In the genomic region with DNA sequence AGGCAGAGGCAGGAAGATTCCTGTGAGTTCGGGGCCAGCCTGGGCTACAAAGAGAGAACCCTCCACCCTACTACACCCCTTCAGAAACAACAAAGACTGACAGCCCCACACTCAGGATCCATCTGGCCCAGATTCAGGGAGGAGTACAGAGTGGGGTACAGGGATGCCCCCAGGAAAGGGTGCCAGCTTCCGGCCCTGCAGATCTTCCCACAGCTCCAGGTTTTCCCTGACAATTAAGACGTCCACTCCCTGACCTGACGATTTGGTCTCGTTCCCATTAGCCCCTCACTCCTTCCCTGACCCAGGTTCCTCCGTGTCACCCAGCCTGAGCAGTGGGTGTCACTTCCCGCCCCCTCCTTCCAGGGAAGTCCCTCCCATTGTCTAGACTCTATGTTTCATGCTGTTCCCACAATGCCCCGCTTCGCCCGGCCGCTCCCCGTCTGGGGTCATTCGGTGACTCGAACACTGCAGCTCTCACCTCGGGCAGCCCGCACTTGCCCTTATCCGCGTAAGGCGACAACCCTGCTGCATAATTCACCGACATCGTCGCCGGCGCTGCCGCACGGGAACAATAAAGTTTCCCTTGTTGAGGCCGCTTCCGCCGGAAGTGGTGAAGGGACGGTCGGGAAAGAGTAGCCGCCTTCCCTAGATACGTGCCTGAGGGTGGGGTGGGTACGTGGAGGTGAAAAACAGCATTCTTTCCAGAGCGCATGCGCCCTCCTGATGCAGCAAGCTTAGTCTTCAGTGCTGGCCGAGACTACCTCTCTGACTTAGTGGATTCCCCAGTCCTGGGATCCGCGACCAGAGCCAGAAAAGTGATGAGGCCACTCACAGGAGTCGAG, we compare ENCODE assay signal across 8 mouse cellular contexts. TPM values are rescaled to one million over a fixed set of nuclear protein-coding genes. Genes with fewer than 3 reads are reported as not detected.
DNase-seq lines count a peak whose midpoint lies in the region; ATAC-seq and TF ChIP-seq lines count a peak whose summit lies in the region.

A gene (minus strand): TSS at position 804 of the 842 bp plus-strand sequence.

- TF ChIP-seq EP300 in CH12.LX (IDR thresholded peaks at IDR 0.05; ENCODE audit: low read length) = no peak
- peak; percentile 90; the same call in 1 of the 2 replicates for TF ChIP-seq EP300 in heart, postnatal 0 days (IDR thresholded peaks at IDR 0.05; ENCODE audit: low read depth)

- peak within 1 kb of the TSS; percentile 86 for H3K9ac ChIP-seq in CH12.LX (ENCODE audit: insufficient read depth, low read depth)
- peak within 1 kb of the TSS; percentile 68 for H3K9ac ChIP-seq in forebrain, embryonic 12.5 days
- H3K9ac ChIP-seq in heart, postnatal 0 days (replicated peaks; ENCODE audit: low read depth, low read length) = peak within 1 kb of the TSS; percentile 82
- H3K9ac ChIP-seq in liver, embryonic 16.5 days (ENCODE audit: low read depth, low read length) = peak within 1 kb of the TSS; percentile 72
- H3K9ac ChIP-seq in neural tube, embryonic 13.5 days = peak within 1 kb of the TSS; percentile 91

- no peaks in the 10 kb centered on the region for H3K79me2 ChIP-seq in CH12.LX (replicated peaks; ENCODE audit: control insufficient read depth, extremely low read depth, insufficient read depth, poor library complexity, severe bottlenecking)

- ATAC-seq in forebrain, embryonic 12.5 days (ENCODE audit: low FRiP score) = peak; percentile 92
- ATAC-seq in heart, postnatal 0 days (ENCODE audit: insufficient read depth, low read depth) = peak; percentile 91
- ATAC-seq in liver, embryonic 16.5 days (ENCODE audit: low read depth) = peak; percentile 94
- ATAC-seq in neural tube, embryonic 13.5 days (ENCODE audit: low read depth) = peak; percentile 89

- peak within 1 kb of the TSS; percentile 85 for H3K27ac ChIP-seq in CH12.LX (ENCODE audit: insufficient read depth, low read depth)
- peak within 1 kb of the TSS; percentile 85 for H3K27ac ChIP-seq in forebrain, embryonic 12.5 days
- peak within 1 kb of the TSS; percentile 88 for H3K27ac ChIP-seq in heart, postnatal 0 days (ENCODE audit: low read depth)
- H3K27ac ChIP-seq in liver, embryonic 16.5 days (ENCODE audit: low read length) = peak within 1 kb of the TSS; percentile 88
- H3K27ac ChIP-seq in neural tube, embryonic 13.5 days (replicated peaks) = peak within 1 kb of the TSS; percentile 91
- H3K27ac ChIP-seq in testis, adult 2 months (ENCODE audit: control insufficient read depth, insufficient read depth, low read depth, low read length) = peak within 1 kb of the TSS; percentile 68

- in situ Hi-C loops in CH12.LX (cut with MboI; ENCODE audit: low pct_ligation_motif_present, low pct_unique_long_range_greater_than_20kb, low sequenced_read_pairs) = no loop called here

- dilution Hi-C loops in CH12.LX (cut with MboI; ENCODE audit: extremely low pct_ligation_motif_present, extremely low pct_unique_long_range_greater_than_20kb, low sequenced_read_pairs) = no loop called here

- peak within 1 kb of the TSS; percentile 69 to 96 (median 78) for H3K4me3 ChIP-seq in CH12.LX (replicated peaks in 1 of 3; ENCODE audit: low read depth in 2 of 3, low read length in 2 of 3, poor library complexity in 1 of 3)
- peak within 1 kb of the TSS; percentile 61 for H3K4me3 ChIP-seq in forebrain, embryonic 12.5 days (replicated peaks)
- peak within 1 kb of the TSS; percentile 70 for H3K4me3 ChIP-seq in heart, postnatal 0 days (ENCODE audit: low read depth, low read length)
- H3K4me3 ChIP-seq in liver, embryonic 16.5 days (ENCODE audit: low read depth, low read length) = peak within 1 kb of the TSS; percentile 76
- H3K4me3 ChIP-seq in neural tube, embryonic 13.5 days = peak within 1 kb of the TSS; percentile 80
- H3K4me3 ChIP-seq in testis, adult 2 months (ENCODE audit: control insufficient read depth, low read depth, low read length) = peak within 1 kb of the TSS; percentile 86

- peaks cover 19% of the 10 kb centered on the region for H3K27me3 ChIP-seq in CH12.LX (replicated peaks)
- peaks cover 5% of the 10 kb centered on the region; the same call in 1 of the 2 replicates for H3K27me3 ChIP-seq in forebrain, embryonic 12.5 days
- no peaks in the 10 kb centered on the region for H3K27me3 ChIP-seq in heart, postnatal 0 days (ENCODE audit: control insufficient read depth, insufficient read depth, low read length)
- no peaks in the 10 kb centered on the region for H3K27me3 ChIP-seq in liver, embryonic 16.5 days (ENCODE audit: control insufficient read depth, insufficient read depth, low read depth, low read length)
- H3K27me3 ChIP-seq in neural tube, embryonic 13.5 days = peaks cover 4% of the 10 kb centered on the region; the same call in 1 of the 2 replicates
- no peaks in the 10 kb centered on the region for H3K27me3 ChIP-seq in testis, adult 2 months (ENCODE audit: control insufficient read depth, insufficient read depth, low read length)

- 6% methylated on average over 40 of the region's 40 CpGs for WGBS in forebrain, embryonic 12.5 days
- 5% methylated on average over 40 of the region's 40 CpGs for WGBS in heart, postnatal 0 days
- 4% methylated on average over 40 of the region's 40 CpGs for WGBS in liver, embryonic 16.5 days (ENCODE audit: insufficient replicate concordance)
- 6% methylated on average over 40 of the region's 40 CpGs for WGBS in neural tube, embryonic 13.5 days

- peaks cover 17 to 36% of the 10 kb centered on the region in 2 experiments for H3K4me1 ChIP-seq in CH12.LX (ENCODE audit: control insufficient read depth in 1 of 2, insufficient read depth in 2 of 2)
- peaks cover 20% of the 10 kb centered on the region for H3K4me1 ChIP-seq in forebrain, embryonic 12.5 days
- H3K4me1 ChIP-seq in heart, postnatal 0 days (ENCODE audit: control insufficient read depth, insufficient read depth) = peaks cover 11% of the 10 kb centered on the region; the same call in 1 of the 2 replicates
- H3K4me1 ChIP-seq in liver, embryonic 16.5 days (ENCODE audit: control insufficient read depth, low read depth, low read length) = peaks cover 20% of the 10 kb centered on the region
- H3K4me1 ChIP-seq in neural tube, embryonic 13.5 days (replicated peaks) = peaks cover 29% of the 10 kb centered on the region
- peaks cover 26% of the 10 kb centered on the region for H3K4me1 ChIP-seq in testis, adult 2 months (ENCODE audit: control insufficient read depth, insufficient read depth, low read length)

- TF ChIP-seq CTCF in CH12.LX (conservative IDR thresholded peaks at IDR 0.05 in 1 of 2, IDR thresholded peaks at IDR 0.05 in 1 of 2; ENCODE audit: low read depth in 2 of 2, low read length in 2 of 2) = no peak
- no peak for TF ChIP-seq CTCF in heart, postnatal 0 days (IDR thresholded peaks at IDR 0.05; ENCODE audit: low read depth)
- no peak for TF ChIP-seq CTCF in testis, adult 2 months (IDR thresholded peaks at IDR 0.05; ENCODE audit: control insufficient read depth, insufficient read depth, insufficient replicate concordance, low read depth, low read length)

- H3K9me3 ChIP-seq in CH12.LX (replicated peaks; ENCODE audit: low read length) = no peaks in the 10 kb centered on the region
- H3K9me3 ChIP-seq in forebrain, embryonic 12.5 days = no peaks in the 10 kb centered on the region
- no peaks in the 10 kb centered on the region for H3K9me3 ChIP-seq in heart, postnatal 0 days (replicated peaks; ENCODE audit: control insufficient read depth, low read length)
- H3K9me3 ChIP-seq in liver, embryonic 16.5 days (replicated peaks; ENCODE audit: control insufficient read depth, low read length) = no peaks in the 10 kb centered on the region
- no peaks in the 10 kb centered on the region for H3K9me3 ChIP-seq in neural tube, embryonic 13.5 days

- peak within 1 kb of the TSS; percentile 55 for H3K4me2 ChIP-seq in CH12.LX (ENCODE audit: insufficient read depth, low read depth, poor library complexity, severe bottlenecking)
- H3K4me2 ChIP-seq in forebrain, embryonic 12.5 days = peak within 1 kb of the TSS; percentile 77
- peak within 1 kb of the TSS; percentile 81 for H3K4me2 ChIP-seq in heart, postnatal 0 days (ENCODE audit: low read depth, low read length)
- peak within 1 kb of the TSS; percentile 80 for H3K4me2 ChIP-seq in liver, embryonic 16.5 days (ENCODE audit: low read depth, low read length)
- peak within 1 kb of the TSS; percentile 89 for H3K4me2 ChIP-seq in neural tube, embryonic 13.5 days

- peaks cover 15 to 33% of the 10 kb centered on the region in 2 experiments for H3K36me3 ChIP-seq in CH12.LX (replicated peaks in 1 of 2; ENCODE audit: control insufficient read depth in 1 of 2, insufficient read depth in 1 of 2, low read length in 1 of 2)
- H3K36me3 ChIP-seq in forebrain, embryonic 12.5 days (replicated peaks) = peaks cover 37% of the 10 kb centered on the region
- peaks cover 4% of the 10 kb centered on the region; the same call in 1 of the 2 replicates for H3K36me3 ChIP-seq in heart, postnatal 0 days (replicated peaks; ENCODE audit: control insufficient read depth, insufficient read depth, low read length)
- no peaks in the 10 kb centered on the region for H3K36me3 ChIP-seq in liver, embryonic 16.5 days (ENCODE audit: control insufficient read depth, insufficient read depth)
- H3K36me3 ChIP-seq in neural tube, embryonic 13.5 days = peaks cover 37% of the 10 kb centered on the region
- no peaks in the 10 kb centered on the region for H3K36me3 ChIP-seq in testis, adult 2 months (ENCODE audit: control insufficient read depth, insufficient read depth, low read length)

- DNase-seq in CH12.LX (ENCODE audit: extremely low read depth) = peak; percentile 96
- DNase-seq in c-Kit-positive CD71-positive TER-119-negative erythroid progenitor cells, embryonic 14.5 days (ENCODE audit: low read depth) = peak; percentile 89
- peak; percentile 96 for DNase-seq in heart, postnatal 0 days (ENCODE audit: low spot score)
- DNase-seq in kidney, postnatal 4 days = peak; percentile 92 to 96

- TF ChIP-seq RAD21 in CH12.LX (IDR thresholded peaks at IDR 0.05; ENCODE audit: low read depth, low read length) = no peak

- peak; percentile 83 for TF ChIP-seq POLR2A in CH12.LX (IDR thresholded peaks at IDR 0.05; ENCODE audit: low read depth, low read length)
- TF ChIP-seq POLR2A in testis, adult 2 months (IDR thresholded peaks at IDR 0.05; ENCODE audit: control insufficient read depth, low read depth, low read length) = peak; percentile 85

TF ChIP-seq in CH12.LX, 34 proteins besides CTCF, POLR2A, EP300 and RAD21 (continues in another document):
- TF ChIP-seq KAT2A (IDR thresholded peaks at IDR 0.05; ENCODE audit: insufficient replicate concordance, low read length) (peak; percentile 83; the same call in 1 of the 2 replicates), POLR2AphosphoS2 (IDR thresholded peaks at IDR 0.05; ENCODE audit: low read depth, low read length) (peak; percentile 74; the same call in 1 of the 2 replicates)

RNA-seq across cellular contexts. Expression of the gene that starts here (rescaled TPM):
- 11.2 and 17.8 TPM in 2 replicates for total RNA-seq in CH12.LX (2012; rRNA removed)
- total RNA-seq in CH12.LX (2014; rRNA removed) = 12.3 and 16.9 TPM in 2 replicates
- 34.6 and 36.4 TPM in 2 replicates for polyA plus RNA-seq in CH12.LX (2012; ENCODE audit: insufficient read length, low read depth)
- 50.7 and 52.6 TPM in 2 replicates for polyA plus RNA-seq in forebrain, embryonic 12.5 days (2016; fragmentation: Nextera tagmentation; extraction: Ambion mirVana)
- total RNA-seq in heart, postnatal 0 days (2014; rRNA removed; ENCODE audit: low replicate concordance) = 10.9 and 24.7 TPM in 2 replicates
- 16.2 and 16.6 TPM in 2 replicates for polyA plus RNA-seq in heart, postnatal 0 days (2015; fragmentation: Nextera tagmentation; extraction: Ambion mirVana)
- polyA plus RNA-seq in liver, embryonic 16.5 days (2015; fragmentation: Nextera tagmentation; extraction: Ambion mirVana) = 6.9 and 8.1 TPM in 2 replicates
- polyA plus RNA-seq in neural tube, embryonic 13.5 days (2015; fragmentation: Nextera tagmentation; extraction: Ambion mirVana) = 56.2 and 57.6 TPM in 2 replicates
- 6.7 and 7.2 TPM in 2 replicates for polyA plus RNA-seq in testis, adult 2 months (2012; rRNA removed)

Comparison
In these comparisons a context has a peak if more than half of its experiments do, and no peak if none do; other contexts are left out.
1. Peak in every context shown above with its lines: DNase-seq, ATAC-seq, H3K4me3 ChIP-seq and H3K27ac ChIP-seq.